Mouse (Mus musculus): ENCODE data around the gene Gm17606.

GRCm38 (mm10) chr14:54628103-54628502 is 12.6 kb upstream of the Gm17606 start:
- TF ChIP-seq SRF (IDR thresholded peaks at IDR 0.05; ENCODE audit: control insufficient read depth, insufficient read length, low read depth) (no peak), POLR2A (IDR thresholded peaks at IDR 0.05; ENCODE audit: insufficient read length, low read depth) (no peak), USF1 (IDR thresholded peaks at IDR 0.05; ENCODE audit: low read depth) (no peak), CEBPB (IDR thresholded peaks at IDR 0.05; ENCODE audit: insufficient read depth, poor library complexity, severe bottlenecking) (no peak)
